Mouse (Mus musculus): ENCODE measurements around the gene Cdc14a. TPM values are rescaled to one million over a fixed set of nuclear protein-coding genes. Genes with fewer than 3 reads are reported as not detected.
A peak's percentile ranks its signal among the peaks of the same experiment; 100 is the strongest.

The Cdc14a gene
- polyA plus RNA-seq, 1 experiment from 2014 or later: 12.1 TPM

- Histone ChIP-seq H3K9me3 (ENCODE audit: low read depth, low read length) (no peaks in the 10 kb centered on the region), H3K27ac (ENCODE audit: low read depth) (no peak overlapping the region), H3K4me1 (ENCODE audit: insufficient read depth) (peaks cover 11% of the 10 kb centered on the region; the same call in 1 of the 2 replicates), H3K4me3 (ENCODE audit: low read depth, low read length) (no peak overlapping the region), H3K4me2 (no peak overlapping the region), H3K36me3 (ENCODE audit: insufficient read depth) (peaks cover 12% of the 10 kb centered on the region), H3K27me3 (ENCODE audit: insufficient read depth, low read length) (no peaks in the 10 kb centered on the region), H3K9ac (no peak overlapping the region; the same call in 1 of the 2 replicates)
- 51% methylated on average over 3 of the region's 3 CpGs for WGBS
- TF ChIP-seq CTCF (IDR thresholded peaks at IDR 0.05; ENCODE audit: low read depth): no peak
- ATAC-seq (ENCODE audit: insufficient read depth) (peak; percentile 66), DNase-seq (peak; percentile 50)
Observed at GRCm38 (mm10) chr3:116414451-116414860, 9.4 kb downstream of the Cdc14a start.

GRCm38 (mm10) chr3:116412954-116413724, 10.7 kb downstream of the Cdc14a start:
- WGBS: 82% methylated on average over 4 of the region's 4 CpGs
- H3K27ac ChIP-seq (ENCODE audit: low read depth): no peak overlapping the region
- H3K9me3 ChIP-seq (ENCODE audit: low read depth, low read length): no peaks in the 10 kb centered on the region
- ATAC-seq (ENCODE audit: insufficient read depth) (no peak), DNase-seq (no peak)
- H3K4me2 ChIP-seq: no peak overlapping the region
- peaks cover 12% of the 10 kb centered on the region for H3K36me3 ChIP-seq (ENCODE audit: insufficient read depth)
- no peaks in the 10 kb centered on the region for H3K27me3 ChIP-seq (ENCODE audit: insufficient read depth, low read length)
- H3K4me1 ChIP-seq (ENCODE audit: insufficient read depth): peaks cover 15% of the 10 kb centered on the region; the same call in 1 of the 2 replicates
- H3K4me3 ChIP-seq (ENCODE audit: low read depth, low read length): no peak overlapping the region
- no peak overlapping the region for H3K9ac ChIP-seq
- no peak for TF ChIP-seq CTCF (IDR thresholded peaks at IDR 0.05; ENCODE audit: low read depth)

- ATAC-seq (ENCODE audit: insufficient read depth) (no peak), DNase-seq (peak; percentile 25)
- TF ChIP-seq CTCF (IDR thresholded peaks at IDR 0.05; ENCODE audit: low read depth): no peak
- 32% methylated on average over 7 of the region's 7 CpGs for WGBS
- no peaks in the 10 kb centered on the region; the same call in 1 of the 2 replicates for H3K36me3 ChIP-seq (ENCODE audit: insufficient read depth)
- no peaks in the 10 kb centered on the region for H3K27me3 ChIP-seq (ENCODE audit: insufficient read depth, low read length)
- no peak overlapping the region for H3K4me2 ChIP-seq
- no peak overlapping the region for H3K9ac ChIP-seq
- no peak overlapping the region for H3K4me3 ChIP-seq (ENCODE audit: low read depth, low read length)
- H3K9me3 ChIP-seq (ENCODE audit: low read depth, low read length): no peaks in the 10 kb centered on the region
- H3K27ac ChIP-seq (ENCODE audit: low read depth): no peak overlapping the region
- peaks cover 15% of the 10 kb centered on the region; the same call in 1 of the 2 replicates for H3K4me1 ChIP-seq (ENCODE audit: insufficient read depth)
Observed at GRCm38 (mm10) chr3:116410051-116410450, 13.8 kb downstream of the Cdc14a start.

- ATAC-seq (ENCODE audit: insufficient read depth) (no peak), DNase-seq (peak; percentile 43)
- H3K9me3 ChIP-seq (ENCODE audit: low read depth, low read length): no peaks in the 10 kb centered on the region
- TF ChIP-seq CTCF (IDR thresholded peaks at IDR 0.05; ENCODE audit: low read depth): no peak
- no peak overlapping the region for H3K4me3 ChIP-seq (ENCODE audit: low read depth, low read length)
- peaks cover 15% of the 10 kb centered on the region; the same call in 1 of the 2 replicates for H3K4me1 ChIP-seq (ENCODE audit: insufficient read depth)
- H3K4me2 ChIP-seq: no peak overlapping the region
- WGBS: 36% methylated on average over 8 of the region's 8 CpGs
- H3K27me3 ChIP-seq (ENCODE audit: insufficient read depth, low read length): no peaks in the 10 kb centered on the region
- no peak overlapping the region for H3K27ac ChIP-seq (ENCODE audit: low read depth)
- no peak overlapping the region for H3K9ac ChIP-seq
- H3K36me3 ChIP-seq (ENCODE audit: insufficient read depth): no peaks in the 10 kb centered on the region; the same call in 1 of the 2 replicates
Observed at GRCm38 (mm10) chr3:116409486-116409885, 14.3 kb downstream of the Cdc14a start.

- Histone ChIP-seq H3K4me2 (no peak overlapping the region), H3K9ac (no peak overlapping the region), H3K27ac (ENCODE audit: low read depth) (no peak overlapping the region), H3K36me3 (ENCODE audit: insufficient read depth) (no peaks in the 10 kb centered on the region; the same call in 1 of the 2 replicates), H3K4me3 (ENCODE audit: low read depth, low read length) (no peak overlapping the region), H3K9me3 (ENCODE audit: low read depth, low read length) (no peaks in the 10 kb centered on the region), H3K4me1 (ENCODE audit: insufficient read depth) (peaks cover 15% of the 10 kb centered on the region; the same call in 1 of the 2 replicates), H3K27me3 (ENCODE audit: insufficient read depth, low read length) (no peaks in the 10 kb centered on the region)
- WGBS: 44% methylated on average over 10 of the region's 10 CpGs
- DNase-seq (no peak), ATAC-seq (ENCODE audit: insufficient read depth) (0 out of 2 replicates have a peak, but pooled peaks have one; percentile 22)
- TF ChIP-seq CTCF (IDR thresholded peaks at IDR 0.05; ENCODE audit: low read depth): no peak
Observed at GRCm38 (mm10) chr3:116408856-116409255, 15.0 kb downstream of the Cdc14a start.

GRCm38 (mm10) chr3:116405516-116405915, 18.3 kb downstream of the Cdc14a start:
- Histone ChIP-seq H3K27me3 (ENCODE audit: insufficient read depth, low read length) (no peaks in the 10 kb centered on the region), H3K9me3 (ENCODE audit: low read depth, low read length) (no peaks in the 10 kb centered on the region), H3K4me3 (ENCODE audit: low read depth, low read length) (no peak overlapping the region), H3K27ac (ENCODE audit: low read depth) (no peak overlapping the region), H3K9ac (no peak overlapping the region), H3K4me1 (ENCODE audit: insufficient read depth) (peaks cover 12% of the 10 kb centered on the region; the same call in 1 of the 2 replicates), H3K36me3 (ENCODE audit: insufficient read depth) (no peaks in the 10 kb centered on the region), H3K4me2 (no peak overlapping the region)
- WGBS: 65% methylated on average over 9 of the region's 9 CpGs
- TF ChIP-seq CTCF (IDR thresholded peaks at IDR 0.05; ENCODE audit: low read depth): no peak
- DNase-seq (no peak), ATAC-seq (ENCODE audit: insufficient read depth) (no peak)

- 87% methylated on average over 11 of the region's 11 CpGs for WGBS
- TF ChIP-seq CTCF (IDR thresholded peaks at IDR 0.05; ENCODE audit: low read depth): no peak
Observed at GRCm38 (mm10) chr3:116401436-116401835, 22.4 kb downstream of the Cdc14a start.

More at GRCm38 (mm10) chr3:116401436-116401835, 22.4 kb downstream of the Cdc14a start:
- Histone ChIP-seq H3K36me3 (ENCODE audit: insufficient read depth) (no peaks in the 10 kb centered on the region), H3K4me1 (ENCODE audit: insufficient read depth) (no peaks in the 10 kb centered on the region), H3K9me3 (ENCODE audit: low read depth, low read length) (no peaks in the 10 kb centered on the region), H3K4me3 (ENCODE audit: low read depth, low read length) (no peak overlapping the region), H3K4me2 (no peak overlapping the region), H3K27me3 (ENCODE audit: insufficient read depth, low read length) (no peaks in the 10 kb centered on the region), H3K9ac (no peak overlapping the region), H3K27ac (ENCODE audit: low read depth) (no peak overlapping the region)
- no peak for ATAC-seq (ENCODE audit: insufficient read depth)
- DNase-seq: no peak
